Mouse (Mus musculus) lung, adult 2 months (tissue): ENCODE measurements around the gene Ifrd2.

Experiments used
- CTCF ChIP-seq: fragments of 200-500 bp; IDR thresholded peaks from 2 replicates; pipeline ENCODE4 v1.5.1; 2011; ENCODE audit warnings: mild to moderate bottlenecking, low read length, control low read depth; ENCODE audit not compliant: insufficient read depth
- POLR2A ChIP-seq: fragments of 200-500 bp; IDR thresholded peaks from 2 replicates; pipeline ENCODE4 v1.6.1; 2011; ENCODE audit warnings: low read depth, mild to moderate bottlenecking, control low read depth, low read length, borderline replicate concordance; ENCODE audit errors: extremely low read depth

DNA sequence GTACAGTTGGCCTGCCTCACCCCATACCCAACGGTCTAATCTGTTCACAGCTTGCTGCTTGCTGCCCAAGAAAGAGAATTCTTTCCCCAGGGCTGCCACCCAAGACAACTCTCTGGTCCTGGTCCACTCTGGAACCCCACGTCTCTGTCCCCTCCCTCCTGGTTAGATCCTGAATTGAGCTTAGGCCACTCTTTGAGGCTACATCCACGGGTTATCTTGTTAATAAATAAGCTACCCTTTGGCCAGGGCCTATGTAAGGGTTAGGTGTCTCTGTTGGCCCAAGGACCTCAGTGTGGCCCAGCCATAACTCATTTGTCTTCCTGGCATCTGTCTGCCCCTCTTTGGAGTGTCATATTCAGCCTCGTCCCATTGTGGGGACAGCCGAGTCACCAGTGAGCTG, 10.9 kb downstream of the Ifrd2 start:
- TF ChIP-seq CTCF (no peak), POLR2A (no peak)
